Mouse (Mus musculus): ENCODE results near the gene AC124502.3. TPM values are rescaled to one million over a fixed set of nuclear protein-coding genes. Genes with fewer than 3 reads are reported as not detected.
A peak's percentile ranks its signal among the peaks of the same experiment; 100 is the strongest.

The AC124502.3 gene
- polyA plus RNA-seq, 1 experiment = 0.98 TPM

GRCm38 (mm10) chr19:5045531-5045930 lies 6.8 kb downstream of the AC124502.3 start:
- Histone ChIP-seq H3K4me3 (ENCODE audit: control insufficient read depth, low read depth, low read length) (peak overlapping the region; percentile 11), H3K4me1 (ENCODE audit: control insufficient read depth, insufficient read depth, low read length) (no peaks in the 10 kb centered on the region; the same call in 1 of the 2 replicates), H3K27me3 (ENCODE audit: control insufficient read depth, insufficient read depth, low read length) (no peaks in the 10 kb centered on the region), H3K27ac (ENCODE audit: control insufficient read depth, insufficient read depth, low read depth, low read length) (no peak overlapping the region), H3K36me3 (ENCODE audit: control insufficient read depth, insufficient read depth, low read length) (no peaks in the 10 kb centered on the region; the same call in 1 of the 2 replicates)
- TF ChIP-seq CTCF (IDR thresholded peaks at IDR 0.05; ENCODE audit: control insufficient read depth, insufficient read depth, insufficient replicate concordance, low read depth, low read length) = no peak
- no peak for TF ChIP-seq POLR2A (IDR thresholded peaks at IDR 0.05; ENCODE audit: control insufficient read depth, low read depth, low read length)

- H3K27me3 ChIP-seq (ENCODE audit: control insufficient read depth, insufficient read depth, low read length) = no peaks in the 10 kb centered on the region
- H3K36me3 ChIP-seq (ENCODE audit: control insufficient read depth, insufficient read depth, low read length) = no peaks in the 10 kb centered on the region; the same call in 1 of the 2 replicates
- no peak overlapping the region for H3K4me3 ChIP-seq (ENCODE audit: control insufficient read depth, low read depth, low read length)
- H3K4me1 ChIP-seq (ENCODE audit: control insufficient read depth, insufficient read depth, low read length) = peaks cover 6% of the 10 kb centered on the region
- no peak for TF ChIP-seq POLR2A (IDR thresholded peaks at IDR 0.05; ENCODE audit: control insufficient read depth, low read depth, low read length)
- H3K27ac ChIP-seq (ENCODE audit: control insufficient read depth, insufficient read depth, low read depth, low read length) = no peak overlapping the region
Observed at GRCm38 (mm10) chr19:5048138-5049056, 9.7 kb downstream of the AC124502.3 start.

GRCm38 (mm10) chr19:5049325-5049724 lies 10.6 kb downstream of the AC124502.3 start:
- Histone ChIP-seq H3K27ac (ENCODE audit: control insufficient read depth, insufficient read depth, low read depth, low read length) (no peak overlapping the region), H3K27me3 (ENCODE audit: control insufficient read depth, insufficient read depth, low read length) (no peaks in the 10 kb centered on the region), H3K4me1 (ENCODE audit: control insufficient read depth, insufficient read depth, low read length) (peaks cover 6% of the 10 kb centered on the region), H3K36me3 (ENCODE audit: control insufficient read depth, insufficient read depth, low read length) (no peaks in the 10 kb centered on the region; the same call in 1 of the 2 replicates), H3K4me3 (ENCODE audit: control insufficient read depth, low read depth, low read length) (peak overlapping the region; percentile 0)
- no peak for TF ChIP-seq CTCF (IDR thresholded peaks at IDR 0.05; ENCODE audit: control insufficient read depth, insufficient read depth, insufficient replicate concordance, low read depth, low read length)

- TF ChIP-seq CTCF (IDR thresholded peaks at IDR 0.05; ENCODE audit: control insufficient read depth, insufficient read depth, insufficient replicate concordance, low read depth, low read length) (peak; percentile 7; the same call in 1 of the 2 replicates), POLR2A (IDR thresholded peaks at IDR 0.05; ENCODE audit: control insufficient read depth, low read depth, low read length) (peak; percentile 51; the same call in 1 of the 2 replicates)
- H3K4me3 ChIP-seq (ENCODE audit: control insufficient read depth, low read depth, low read length) = peak within 1 kb of the TSS; percentile 57
- no peak within 1 kb of the TSS for H3K27ac ChIP-seq (ENCODE audit: control insufficient read depth, insufficient read depth, low read depth, low read length)
- H3K36me3 ChIP-seq (ENCODE audit: control insufficient read depth, insufficient read depth, low read length) = no peaks in the 10 kb centered on the region; the same call in 1 of the 2 replicates
- peaks cover 6% of the 10 kb centered on the region for H3K4me1 ChIP-seq (ENCODE audit: control insufficient read depth, insufficient read depth, low read length)
- H3K27me3 ChIP-seq (ENCODE audit: control insufficient read depth, insufficient read depth, low read length) = no peaks in the 10 kb centered on the region
Observed at GRCm38 (mm10) chr19:5050047-5050905, 11.6 kb downstream of the AC124502.3 start, which contains the start of gene Rin1. TSS of gene Rin1 (plus strand) at chr19:5050481.

- Histone ChIP-seq H3K27me3 (ENCODE audit: control insufficient read depth, insufficient read depth, low read length) (no peaks in the 10 kb centered on the region), H3K36me3 (ENCODE audit: control insufficient read depth, insufficient read depth, low read length) (no peaks in the 10 kb centered on the region; the same call in 1 of the 2 replicates), H3K27ac (ENCODE audit: control insufficient read depth, insufficient read depth, low read depth, low read length) (no peak overlapping the region), H3K4me1 (ENCODE audit: control insufficient read depth, insufficient read depth, low read length) (peaks cover 6% of the 10 kb centered on the region), H3K4me3 (ENCODE audit: control insufficient read depth, low read depth, low read length) (peak overlapping the region; percentile 56)
- TF ChIP-seq POLR2A (IDR thresholded peaks at IDR 0.05; ENCODE audit: control insufficient read depth, low read depth, low read length) (no peak), CTCF (IDR thresholded peaks at IDR 0.05; ENCODE audit: control insufficient read depth, insufficient read depth, insufficient replicate concordance, low read depth, low read length) (no peak)
Observed at GRCm38 (mm10) chr19:5051031-5051430, 12.3 kb downstream of the AC124502.3 start.

- Histone ChIP-seq H3K27me3 (ENCODE audit: control insufficient read depth, insufficient read depth, low read length) (no peaks in the 10 kb centered on the region), H3K4me3 (ENCODE audit: control insufficient read depth, low read depth, low read length) (peak overlapping the region; percentile 56), H3K4me1 (ENCODE audit: control insufficient read depth, insufficient read depth, low read length) (peaks cover 6% of the 10 kb centered on the region), H3K27ac (ENCODE audit: control insufficient read depth, insufficient read depth, low read depth, low read length) (no peak overlapping the region), H3K36me3 (ENCODE audit: control insufficient read depth, insufficient read depth, low read length) (no peaks in the 10 kb centered on the region; the same call in 1 of the 2 replicates)
- no peak for TF ChIP-seq POLR2A (IDR thresholded peaks at IDR 0.05; ENCODE audit: control insufficient read depth, low read depth, low read length)
- TF ChIP-seq CTCF (IDR thresholded peaks at IDR 0.05; ENCODE audit: control insufficient read depth, insufficient read depth, insufficient replicate concordance, low read depth, low read length) = no peak
Observed at GRCm38 (mm10) chr19:5051515-5051914, 12.8 kb downstream of the AC124502.3 start.
